In the genomic region with DNA sequence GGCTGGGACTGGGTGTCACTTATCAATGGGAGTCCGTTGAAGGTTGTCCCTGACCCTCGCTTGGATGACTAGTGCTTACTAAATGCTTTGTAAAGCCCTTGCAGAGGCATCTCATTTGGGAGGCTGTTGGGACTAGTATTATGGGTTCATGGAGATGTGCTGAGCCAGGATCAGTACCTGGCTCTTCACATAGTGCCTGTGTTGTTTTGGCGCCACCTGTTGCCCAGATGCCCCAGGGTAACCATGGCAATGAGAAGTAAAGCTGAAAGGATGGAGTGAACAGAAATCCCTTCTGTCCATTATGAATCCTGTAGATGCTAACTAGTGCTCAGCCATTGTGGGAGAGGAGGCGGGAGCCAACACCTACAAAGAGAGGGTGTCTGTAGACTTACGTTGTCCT, we compare ENCODE assay signal across 9 mouse cellular contexts.
DNase-seq lines count a peak whose midpoint lies in the region; ATAC-seq and TF ChIP-seq lines count a peak whose summit lies in the region.
"Had no signal": no experiment of that assay in that cellular context is flagged by ENCODE, and none has a peak within 500 bp of the region (broad histone marks: within the 10 kb centered on the region; RNA-seq: fewer than 3 reads in every experiment).

No protein-coding gene starts in this region.

- peak; percentile 31; the same call in 1 of the 2 replicates for TF ChIP-seq CTCF in forebrain, postnatal 0 days (IDR thresholded peaks at IDR 0.05; ENCODE audit: low read depth)

- no peak for DNase-seq in forebrain, postnatal 0 days
- DNase-seq in forebrain, embryonic 10.5 days (ENCODE audit: extremely low spot score, low spot score): no peak
- DNase-seq in midbrain, embryonic 10.5 days (ENCODE audit: low spot score): peak; percentile 17
- DNase-seq in midbrain, embryonic 11.5 days (ENCODE audit: low spot score, missing footprints): no peak
- DNase-seq in embryonic facial prominence, embryonic 11.5 days (ENCODE audit: low spot score): peak; percentile 45
- peak; percentile 21 for DNase-seq in mesoderm, embryonic 11.5 days (ENCODE audit: low read depth, low spot score)
- DNase-seq in layer of hippocampus, postnatal 14 days (ENCODE audit: low spot score in 2 of 2): no peak

- no peaks in the 10 kb centered on the region for H3K27me3 ChIP-seq in forebrain, postnatal 0 days (ENCODE audit: insufficient read depth, low read length)
- H3K27me3 ChIP-seq in forebrain, embryonic 10.5 days (ENCODE audit: poor library complexity, severe bottlenecking): no peaks in the 10 kb centered on the region
- no peaks in the 10 kb centered on the region for H3K27me3 ChIP-seq in midbrain, embryonic 10.5 days (ENCODE audit: low read depth, poor library complexity, severe bottlenecking)
- H3K27me3 ChIP-seq in midbrain, embryonic 11.5 days (ENCODE audit: control insufficient read depth, insufficient read depth, low read length): no peaks in the 10 kb centered on the region
- H3K27me3 ChIP-seq in embryonic facial prominence, embryonic 11.5 days (ENCODE audit: control insufficient read depth, insufficient read depth, low read length): no peaks in the 10 kb centered on the region
- no peaks in the 10 kb centered on the region for H3K27me3 ChIP-seq in forebrain, embryonic 16.5 days (replicated peaks; ENCODE audit: control insufficient read depth, insufficient read depth, low read length)

- no peak overlapping the region for H3K4me3 ChIP-seq in forebrain, postnatal 0 days (ENCODE audit: low read depth, low read length)
- no peak overlapping the region for H3K4me3 ChIP-seq in forebrain, embryonic 10.5 days
- no peak overlapping the region for H3K4me3 ChIP-seq in midbrain, embryonic 10.5 days
- no peak overlapping the region for H3K4me3 ChIP-seq in midbrain, embryonic 11.5 days (ENCODE audit: low read depth, low read length)
- no peak overlapping the region for H3K4me3 ChIP-seq in embryonic facial prominence, embryonic 11.5 days (ENCODE audit: low read depth, low read length)
- no peak overlapping the region for H3K4me3 ChIP-seq in forebrain, embryonic 16.5 days (replicated peaks; ENCODE audit: low read length)
- H3K4me3 ChIP-seq: megakaryocyte, embryonic 14.5 days had no signal

- no peak overlapping the region for H3K27ac ChIP-seq in forebrain, postnatal 0 days (ENCODE audit: low read depth, low read length)
- no peak overlapping the region for H3K27ac ChIP-seq in forebrain, embryonic 10.5 days
- no peak overlapping the region for H3K27ac ChIP-seq in midbrain, embryonic 10.5 days (replicated peaks)
- H3K27ac ChIP-seq in midbrain, embryonic 11.5 days (ENCODE audit: low read depth, low read length): no peak overlapping the region
- H3K27ac ChIP-seq in embryonic facial prominence, embryonic 11.5 days (replicated peaks; ENCODE audit: low read depth, low read length): no peak overlapping the region
- no peak overlapping the region for H3K27ac ChIP-seq in forebrain, embryonic 16.5 days (ENCODE audit: low read length)

- no peaks in the 10 kb centered on the region for H3K4me1 ChIP-seq in forebrain, postnatal 0 days (ENCODE audit: insufficient read depth)
- H3K4me1 ChIP-seq in forebrain, embryonic 10.5 days: peaks cover 19% of the 10 kb centered on the region
- peaks cover 11% of the 10 kb centered on the region for H3K4me1 ChIP-seq in midbrain, embryonic 10.5 days
- H3K4me1 ChIP-seq in midbrain, embryonic 11.5 days (ENCODE audit: control insufficient read depth, insufficient read depth, low read length): no peaks in the 10 kb centered on the region
- H3K4me1 ChIP-seq in embryonic facial prominence, embryonic 11.5 days (ENCODE audit: control insufficient read depth, insufficient read depth, low read length): no peaks in the 10 kb centered on the region
- H3K4me1 ChIP-seq in forebrain, embryonic 16.5 days (replicated peaks; ENCODE audit: control insufficient read depth, insufficient read depth, low read length): peaks cover 12% of the 10 kb centered on the region; the same call in 1 of the 2 replicates

- H3K9ac ChIP-seq in forebrain, postnatal 0 days: no peak overlapping the region
- H3K9ac ChIP-seq in midbrain, embryonic 11.5 days (ENCODE audit: low read length): no peak overlapping the region
- no peak overlapping the region for H3K9ac ChIP-seq in embryonic facial prominence, embryonic 11.5 days (replicated peaks; ENCODE audit: low read length)
- H3K9ac ChIP-seq in forebrain, embryonic 16.5 days (replicated peaks; ENCODE audit: low read depth, low read length): no peak overlapping the region

- no peaks in the 10 kb centered on the region for H3K9me3 ChIP-seq in forebrain, postnatal 0 days (ENCODE audit: low read length)
- no peaks in the 10 kb centered on the region for H3K9me3 ChIP-seq in forebrain, embryonic 10.5 days
- no peaks in the 10 kb centered on the region for H3K9me3 ChIP-seq in midbrain, embryonic 10.5 days (replicated peaks)
- H3K9me3 ChIP-seq in midbrain, embryonic 11.5 days (ENCODE audit: control insufficient read depth, low read length): no peaks in the 10 kb centered on the region
- H3K9me3 ChIP-seq in embryonic facial prominence, embryonic 11.5 days (replicated peaks; ENCODE audit: control insufficient read depth, low read length): no peaks in the 10 kb centered on the region
- no peaks in the 10 kb centered on the region for H3K9me3 ChIP-seq in forebrain, embryonic 16.5 days (ENCODE audit: control insufficient read depth, low read length)
- H3K9me3 ChIP-seq: megakaryocyte, embryonic 14.5 days had no signal

- H3K36me3 ChIP-seq in forebrain, postnatal 0 days (ENCODE audit: insufficient read depth): no peaks in the 10 kb centered on the region
- H3K36me3 ChIP-seq in forebrain, embryonic 10.5 days (replicated peaks): no peaks in the 10 kb centered on the region; the same call in 1 of the 2 replicates
- H3K36me3 ChIP-seq in midbrain, embryonic 10.5 days: no peaks in the 10 kb centered on the region
- H3K36me3 ChIP-seq in midbrain, embryonic 11.5 days (ENCODE audit: control insufficient read depth, insufficient read depth, low read length): no peaks in the 10 kb centered on the region
- no peaks in the 10 kb centered on the region for H3K36me3 ChIP-seq in embryonic facial prominence, embryonic 11.5 days (replicated peaks; ENCODE audit: control insufficient read depth, insufficient read depth, low read depth, low read length)
- no peaks in the 10 kb centered on the region for H3K36me3 ChIP-seq in forebrain, embryonic 16.5 days (ENCODE audit: control insufficient read depth, insufficient read depth)

- H3K4me2 ChIP-seq in forebrain, postnatal 0 days (ENCODE audit: low read depth): no peak overlapping the region
- H3K4me2 ChIP-seq in midbrain, embryonic 11.5 days: no peak overlapping the region
- no peak overlapping the region for H3K4me2 ChIP-seq in embryonic facial prominence, embryonic 11.5 days (ENCODE audit: low read depth, low read length)
- H3K4me2 ChIP-seq in forebrain, embryonic 16.5 days (ENCODE audit: low read length): no peak overlapping the region

- ATAC-seq in forebrain, postnatal 0 days: no peak; the same call in 1 of the 2 replicates
- no peak for ATAC-seq in midbrain, embryonic 11.5 days (ENCODE audit: low FRiP score)
- no peak for ATAC-seq in embryonic facial prominence, embryonic 11.5 days (replicated peaks; ENCODE audit: insufficient number of reproducible peaks, low FRiP score, low TSS enrichment, low read depth)
- ATAC-seq in forebrain, embryonic 16.5 days: no peak

- WGBS in forebrain, postnatal 0 days: 53% methylated on average over 5 of the region's 5 CpGs
- WGBS in forebrain, embryonic 10.5 days: 55% methylated on average over 5 of the region's 5 CpGs
- WGBS in midbrain, embryonic 10.5 days: 60% methylated on average over 5 of the region's 5 CpGs
- WGBS in midbrain, embryonic 11.5 days: 59% methylated on average over 5 of the region's 5 CpGs
- 63% methylated on average over 5 of the region's 5 CpGs for WGBS in embryonic facial prominence, embryonic 11.5 days
- WGBS in forebrain, embryonic 16.5 days: 50% methylated on average over 5 of the region's 5 CpGs

Comparison
In these comparisons a context has a peak if more than half of its experiments do, and no peak if none do; other contexts are left out.
1. DNase-seq: peak in midbrain, embryonic 10.5 days (single experiment), embryonic facial prominence, embryonic 11.5 days (single experiment) and mesoderm, embryonic 11.5 days (single experiment); none in forebrain, postnatal 0 days (single experiment), forebrain, embryonic 10.5 days (single experiment), midbrain, embryonic 11.5 days (single experiment) and layer of hippocampus, postnatal 14 days (0 of 2).